Mouse (Mus musculus): ENCODE results near the gene Ndufaf2. TPM values are rescaled to one million over a fixed set of nuclear protein-coding genes. Genes with fewer than 3 reads are reported as not detected.

The Ndufaf2 gene
- total and polyA plus RNA-seq, 3 experiments: 13.7 to 55.8 (median 23.6) TPM

GRCm38 (mm10) chr13:108110929-108111328 is 47.5 kb downstream of the Ndufaf2 start:
- Histone ChIP-seq H3K4me3 (ENCODE audit: low read depth, low read length) (no peak overlapping the region), H3K4me1 (ENCODE audit: insufficient read depth, low read depth, low read length) (no peaks in the 10 kb centered on the region), H3K9me3 (replicated peaks) (no peaks in the 10 kb centered on the region), H3K36me3 (replicated peaks) (no peaks in the 10 kb centered on the region), H3K27me3 (ENCODE audit: insufficient read depth, low read length) (no peaks in the 10 kb centered on the region)
- TF ChIP-seq CTCF (IDR thresholded peaks at IDR 0.05; ENCODE audit: low read depth, low read length) (no peak), GATA1 (IDR thresholded peaks at IDR 0.05; ENCODE audit: borderline replicate concordance, low read length) (no peak), POLR2AphosphoS5 (IDR thresholded peaks at IDR 0.05; ENCODE audit: insufficient replicate concordance, low read depth, low read length) (no peak), TAL1 (conservative IDR thresholded peaks at IDR 0.05; ENCODE audit: low read depth, low read length) (no peak), GATA2 (IDR thresholded peaks at IDR 0.05; ENCODE audit: borderline replicate concordance, low read depth, low read length) (no peak)
- ATAC-seq (ENCODE audit: extremely low read depth, insufficient number of reproducible peaks, low FRiP score, poor library complexity, severe bottlenecking) (no peak), DNase-seq (ENCODE audit: low spot score) (no peak)

- no peak overlapping the region for H3K4me3 ChIP-seq (ENCODE audit: low read depth, low read length)
- no peaks in the 10 kb centered on the region for H3K9me3 ChIP-seq (replicated peaks)
- H3K4me1 ChIP-seq (ENCODE audit: insufficient read depth, low read depth, low read length): no peaks in the 10 kb centered on the region
- ATAC-seq (ENCODE audit: extremely low read depth, insufficient number of reproducible peaks, low FRiP score, poor library complexity, severe bottlenecking) (no peak), DNase-seq (ENCODE audit: low spot score) (no peak)
- H3K36me3 ChIP-seq (replicated peaks): peaks cover 5% of the 10 kb centered on the region
- TF ChIP-seq POLR2AphosphoS5 (IDR thresholded peaks at IDR 0.05; ENCODE audit: insufficient replicate concordance, low read depth, low read length): no peak
- TF ChIP-seq GATA2 (IDR thresholded peaks at IDR 0.05; ENCODE audit: borderline replicate concordance, low read depth, low read length): no peak
- no peaks in the 10 kb centered on the region for H3K27me3 ChIP-seq (ENCODE audit: insufficient read depth, low read length)
Measured at GRCm38 (mm10) chr13:108100700-108101099, 57.7 kb downstream of the Ndufaf2 start.

- H3K27me3 ChIP-seq (ENCODE audit: insufficient read depth, low read length): no peaks in the 10 kb centered on the region
- no peaks in the 10 kb centered on the region for H3K4me1 ChIP-seq (ENCODE audit: insufficient read depth, low read depth, low read length)
- no peaks in the 10 kb centered on the region for H3K9me3 ChIP-seq (replicated peaks)
- H3K36me3 ChIP-seq (replicated peaks): peaks cover 8% of the 10 kb centered on the region
- no peak overlapping the region for H3K4me3 ChIP-seq (ENCODE audit: low read depth, low read length)
- ATAC-seq (ENCODE audit: extremely low read depth, insufficient number of reproducible peaks, low FRiP score, poor library complexity, severe bottlenecking) (no peak), DNase-seq (ENCODE audit: low spot score) (no peak)
- TF ChIP-seq CTCF (IDR thresholded peaks at IDR 0.05; ENCODE audit: low read depth, low read length) (no peak), TAL1 (conservative IDR thresholded peaks at IDR 0.05; ENCODE audit: low read depth, low read length) (no peak), GATA2 (IDR thresholded peaks at IDR 0.05; ENCODE audit: borderline replicate concordance, low read depth, low read length) (no peak), GATA1 (IDR thresholded peaks at IDR 0.05; ENCODE audit: borderline replicate concordance, low read length) (no peak), POLR2AphosphoS5 (IDR thresholded peaks at IDR 0.05; ENCODE audit: insufficient replicate concordance, low read depth, low read length) (no peak)
Measured at GRCm38 (mm10) chr13:108096446-108096845, 62.0 kb downstream of the Ndufaf2 start.

- no peak for ATAC-seq (ENCODE audit: extremely low read depth, insufficient number of reproducible peaks, low FRiP score, poor library complexity, severe bottlenecking)
- H3K4me3 ChIP-seq (ENCODE audit: low read depth, low read length): no peak overlapping the region
Measured at GRCm38 (mm10) chr13:108095617-108096016, 62.8 kb downstream of the Ndufaf2 start.

GRCm38 (mm10) chr13:108094681-108095080 is 63.7 kb downstream of the Ndufaf2 start:
- ATAC-seq (ENCODE audit: extremely low read depth, insufficient number of reproducible peaks, low FRiP score, poor library complexity, severe bottlenecking) (no peak), DNase-seq (ENCODE audit: low spot score) (no peak)
- no peaks in the 10 kb centered on the region for H3K4me1 ChIP-seq (ENCODE audit: insufficient read depth, low read depth, low read length)
- no peaks in the 10 kb centered on the region for H3K27me3 ChIP-seq (ENCODE audit: insufficient read depth, low read length)
- H3K9me3 ChIP-seq (replicated peaks): no peaks in the 10 kb centered on the region
- H3K4me3 ChIP-seq (ENCODE audit: low read depth, low read length): no peak overlapping the region
- peaks cover 15% of the 10 kb centered on the region for H3K36me3 ChIP-seq (replicated peaks)
- TF ChIP-seq GATA2 (IDR thresholded peaks at IDR 0.05; ENCODE audit: borderline replicate concordance, low read depth, low read length) (no peak), GATA1 (IDR thresholded peaks at IDR 0.05; ENCODE audit: borderline replicate concordance, low read length) (no peak), CTCF (IDR thresholded peaks at IDR 0.05; ENCODE audit: low read depth, low read length) (no peak)

More at GRCm38 (mm10) chr13:108095617-108096016, 62.8 kb downstream of the Ndufaf2 start:
- no peak for DNase-seq (ENCODE audit: low spot score)
- Histone ChIP-seq H3K4me1 (ENCODE audit: insufficient read depth, low read depth, low read length) (no peaks in the 10 kb centered on the region), H3K27me3 (ENCODE audit: insufficient read depth, low read length) (no peaks in the 10 kb centered on the region), H3K9me3 (replicated peaks) (no peaks in the 10 kb centered on the region), H3K36me3 (replicated peaks) (peaks cover 8% of the 10 kb centered on the region)
- no peak for TF ChIP-seq GATA2 (IDR thresholded peaks at IDR 0.05; ENCODE audit: borderline replicate concordance, low read depth, low read length)

- no peaks in the 10 kb centered on the region for H3K9me3 ChIP-seq (replicated peaks)
- peaks cover 18% of the 10 kb centered on the region for H3K36me3 ChIP-seq (replicated peaks)
- no peak overlapping the region for H3K4me3 ChIP-seq (ENCODE audit: low read depth, low read length)
- no peaks in the 10 kb centered on the region for H3K4me1 ChIP-seq (ENCODE audit: insufficient read depth, low read depth, low read length)
- TF ChIP-seq TAL1 (conservative IDR thresholded peaks at IDR 0.05; ENCODE audit: low read depth, low read length) (no peak), CTCF (IDR thresholded peaks at IDR 0.05; ENCODE audit: low read depth, low read length) (no peak), GATA2 (IDR thresholded peaks at IDR 0.05; ENCODE audit: borderline replicate concordance, low read depth, low read length) (no peak), GATA1 (IDR thresholded peaks at IDR 0.05; ENCODE audit: borderline replicate concordance, low read length) (no peak), POLR2AphosphoS5 (IDR thresholded peaks at IDR 0.05; ENCODE audit: insufficient replicate concordance, low read depth, low read length) (no peak)
- ATAC-seq (ENCODE audit: extremely low read depth, insufficient number of reproducible peaks, low FRiP score, poor library complexity, severe bottlenecking) (no peak), DNase-seq (ENCODE audit: low spot score) (no peak)
- no peaks in the 10 kb centered on the region for H3K27me3 ChIP-seq (ENCODE audit: insufficient read depth, low read length)
Measured at GRCm38 (mm10) chr13:108092290-108092689, 66.1 kb downstream of the Ndufaf2 start.

- peaks cover 22% of the 10 kb centered on the region for H3K36me3 ChIP-seq (replicated peaks)
- H3K27me3 ChIP-seq (ENCODE audit: insufficient read depth, low read length): no peaks in the 10 kb centered on the region
- TF ChIP-seq GATA2 (IDR thresholded peaks at IDR 0.05; ENCODE audit: borderline replicate concordance, low read depth, low read length): no peak
- TF ChIP-seq CTCF (IDR thresholded peaks at IDR 0.05; ENCODE audit: low read depth, low read length): no peak
- TF ChIP-seq GATA1 (IDR thresholded peaks at IDR 0.05; ENCODE audit: borderline replicate concordance, low read length): no peak
- no peak for TF ChIP-seq TAL1 (conservative IDR thresholded peaks at IDR 0.05; ENCODE audit: low read depth, low read length)
- TF ChIP-seq POLR2AphosphoS5 (IDR thresholded peaks at IDR 0.05; ENCODE audit: insufficient replicate concordance, low read depth, low read length): no peak
- DNase-seq (ENCODE audit: low spot score) (no peak), ATAC-seq (ENCODE audit: extremely low read depth, insufficient number of reproducible peaks, low FRiP score, poor library complexity, severe bottlenecking) (no peak)
- no peaks in the 10 kb centered on the region for H3K9me3 ChIP-seq (replicated peaks)
- no peak overlapping the region for H3K4me3 ChIP-seq (ENCODE audit: low read depth, low read length)
- H3K4me1 ChIP-seq (ENCODE audit: insufficient read depth, low read depth, low read length): no peaks in the 10 kb centered on the region
Measured at GRCm38 (mm10) chr13:108086724-108087123, 71.7 kb downstream of the Ndufaf2 start.
